Mouse (Mus musculus): ENCODE results near the gene Hbb-bs.
"Not testable (repeated sequence)": the region's sequence is repeated elsewhere in the genome, so short reads cannot be mapped to it uniquely, and the experiment has no call there.

The Hbb-bs gene

DNA sequence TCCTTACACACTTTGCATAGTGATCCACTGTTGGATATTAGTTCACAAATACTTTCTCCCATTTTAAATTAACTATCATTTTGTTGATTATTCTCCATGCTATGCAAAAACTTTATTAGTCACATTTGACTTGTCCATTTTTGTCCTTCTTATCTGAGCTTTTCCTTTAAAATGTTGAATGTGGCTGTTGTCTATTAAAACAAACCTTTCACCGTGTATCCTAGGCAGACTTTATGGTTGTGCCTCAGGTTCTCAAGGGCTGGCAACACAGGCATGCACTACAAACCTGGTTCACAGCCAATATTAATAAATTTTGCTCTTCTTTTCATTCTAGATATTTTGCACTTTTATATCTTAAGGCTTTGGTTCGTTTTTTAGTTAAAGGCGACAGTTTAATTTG lies 17.1 kb downstream of the Hbb-bs start:
- DNase-seq, result no peak

DNA sequence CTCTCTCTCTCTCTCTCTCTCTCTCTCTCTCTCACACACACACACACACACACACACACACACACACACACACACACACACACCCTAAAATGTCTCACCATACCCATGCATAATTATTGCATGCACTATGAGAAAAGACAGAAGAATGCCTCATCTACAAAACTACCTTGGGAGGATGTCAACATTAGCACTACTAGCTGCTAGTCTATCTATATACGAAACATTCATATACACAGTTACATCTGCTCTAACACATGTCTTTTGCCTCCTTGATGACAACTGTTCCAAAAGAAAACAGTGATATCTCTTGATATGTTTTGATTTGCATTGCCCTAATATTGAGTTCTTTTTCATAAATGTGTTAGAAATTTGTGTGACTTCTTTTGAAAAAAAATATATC lies 17.6 kb downstream of the Hbb-bs start:
- no peak for DNase-seq

- DNase-seq, result no peak
These were observed 18.1 kb downstream of the Hbb-bs start for GRCm38 (mm10) chr7:103809801-103810155.

GRCm38 (mm10) chr7:103808971-103809800 lies 18.7 kb downstream of the Hbb-bs start:
- DNase-seq, result no peak

- not testable (repeated sequence) for DNase-seq
These were observed 19.8 kb downstream of the Hbb-bs start for GRCm38 (mm10) chr7:103808120-103808519.

DNA sequence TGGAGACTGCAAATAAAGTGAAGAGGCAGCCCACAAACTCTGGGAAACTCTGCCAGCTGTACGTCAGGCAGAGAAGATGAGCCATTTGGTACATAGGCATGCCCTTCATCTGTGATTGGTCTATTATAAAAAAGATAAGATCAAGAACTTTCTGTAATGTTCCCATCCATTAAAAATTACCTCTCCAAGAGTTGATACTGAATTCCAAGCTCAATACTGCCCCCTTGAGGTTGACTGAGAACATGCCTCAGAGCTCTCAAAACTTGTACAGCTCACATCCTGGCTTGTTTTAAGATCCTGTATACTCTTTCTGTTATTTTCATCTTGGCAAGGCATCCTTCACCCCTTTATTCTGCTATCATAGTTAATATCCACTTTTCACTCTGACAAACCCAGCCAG lies 21.0 kb downstream of the Hbb-bs start:
- no peak for DNase-seq

GRCm38 (mm10) chr7:103792669-103793388 lies 35.1 kb downstream of the Hbb-bs start:
- DNase-seq, result no peak

DNA sequence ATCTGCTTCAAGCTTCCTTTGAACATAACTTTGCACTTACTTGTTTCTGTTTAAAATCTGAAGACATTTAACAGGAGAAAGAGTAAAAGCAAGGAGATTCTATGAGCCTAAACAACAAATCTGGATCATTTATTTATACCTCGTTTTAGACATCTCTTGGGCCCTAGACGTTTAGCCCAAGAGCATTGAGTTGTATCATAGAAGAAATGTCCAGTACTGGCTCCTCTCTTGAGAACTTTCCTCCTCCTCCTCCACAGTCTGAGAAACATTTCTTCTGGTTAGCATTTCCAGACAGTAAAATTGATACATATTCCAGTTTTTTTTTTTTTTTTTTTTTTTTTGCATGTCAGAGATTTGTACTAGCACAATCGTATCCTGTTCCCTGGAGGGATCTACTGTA lies 36.2 kb downstream of the Hbb-bs start, which contains the start of gene Olfr67:
Gene Olfr67 (minus strand): TSS at position 101 of the 400 bp plus-strand sequence.
- no peak for DNase-seq

DNA sequence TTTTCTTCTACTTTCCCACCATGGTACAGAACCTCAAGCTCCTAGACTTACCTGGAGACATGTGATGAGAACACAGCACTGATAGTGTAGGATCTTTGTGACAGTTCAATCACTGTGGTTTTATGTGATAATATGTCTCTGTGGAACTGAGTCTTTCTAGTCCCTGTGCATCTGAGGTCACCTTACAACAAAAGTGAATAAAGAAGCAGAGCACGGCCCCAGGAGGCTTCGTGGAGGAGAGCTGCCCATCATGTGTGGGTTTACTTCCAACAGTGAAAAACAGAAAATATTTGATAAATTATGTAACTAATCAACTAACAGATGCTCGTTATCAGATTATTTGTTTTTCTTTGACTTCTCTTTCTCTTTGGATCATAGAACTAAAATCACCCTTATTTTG lies 48.3 kb downstream of the Hbb-bs start, which contains the start of gene Olfr68:
Gene Olfr68 (minus strand): TSS at position 101 of the 400 bp plus-strand sequence.
- no peak for DNase-seq

GRCm38 (mm10) chr7:103777652-103778051 lies 50.2 kb downstream of the Hbb-bs start:
- DNase-seq, result not testable (repeated sequence)

All from cerebellum, postnatal 36 days (tissue).